Mouse (Mus musculus): ENCODE results near the gene Lck. TPM values are rescaled to one million over a fixed set of nuclear protein-coding genes. Genes with fewer than 3 reads are reported as not detected.
A peak's percentile ranks its signal among the peaks of the same experiment; 100 is the strongest.

Lck gene
- polyA plus RNA-seq, 1 experiment: 109 TPM

- WGBS: 58% methylated on average over 6 of the region's 6 CpGs
- Histone ChIP-seq H3K27ac (ENCODE audit: insufficient read depth, low read length) (peak overlapping the region; percentile 64), H3K4me1 (ENCODE audit: control insufficient read depth, insufficient read depth, insufficient read length) (peaks cover 17% of the 10 kb centered on the region; the same call in 1 of the 2 replicates), H3K27me3 (ENCODE audit: control insufficient read depth, insufficient read depth, low read length) (no peaks in the 10 kb centered on the region), H3K4me3 (ENCODE audit: extremely low read depth, insufficient read depth, insufficient read length) (0 out of 2 replicates have a peak overlapping the region, but pooled peaks have one; percentile 11), H3K36me3 (ENCODE audit: control insufficient read depth, insufficient read depth, low read length) (no peaks in the 10 kb centered on the region)
- TF ChIP-seq POLR2A (IDR thresholded peaks at IDR 0.05; ENCODE audit: low read depth, low read length) (no peak), CTCF (IDR thresholded peaks at IDR 0.05; ENCODE audit: extremely low read depth, insufficient read depth, insufficient read length, insufficient replicate concordance) (no peak)
- no peak for DNase-seq (ENCODE audit: low read depth in 1 of 2, low spot score in 2 of 2)
These were observed 3.4 kb downstream of the Lck start for GRCm38 (mm10) chr4:129570028-129570427.

- DNase-seq (ENCODE audit: low read depth in 1 of 2, low spot score in 2 of 2): no peak
- 86% methylated on average over 7 of the region's 7 CpGs for WGBS
- TF ChIP-seq POLR2A (IDR thresholded peaks at IDR 0.05; ENCODE audit: low read depth, low read length) (no peak), CTCF (IDR thresholded peaks at IDR 0.05; ENCODE audit: extremely low read depth, insufficient read depth, insufficient read length, insufficient replicate concordance) (no peak)
- Histone ChIP-seq H3K4me1 (ENCODE audit: control insufficient read depth, insufficient read depth, insufficient read length) (peaks cover 5% of the 10 kb centered on the region; the same call in 1 of the 2 replicates), H3K27me3 (ENCODE audit: control insufficient read depth, insufficient read depth, low read length) (no peaks in the 10 kb centered on the region), H3K27ac (ENCODE audit: insufficient read depth, low read length) (no peak overlapping the region), H3K4me3 (ENCODE audit: extremely low read depth, insufficient read depth, insufficient read length) (no peak overlapping the region), H3K36me3 (ENCODE audit: control insufficient read depth, insufficient read depth, low read length) (no peaks in the 10 kb centered on the region)
These were observed 5.1 kb downstream of the Lck start for GRCm38 (mm10) chr4:129568366-129568765.

- no peak overlapping the region for H3K4me3 ChIP-seq (ENCODE audit: extremely low read depth, insufficient read depth, insufficient read length)
- WGBS: 72% methylated on average over 6 of the region's 6 CpGs
- H3K4me1 ChIP-seq (ENCODE audit: control insufficient read depth, insufficient read depth, insufficient read length): no peaks in the 10 kb centered on the region; the same call in 1 of the 2 replicates
These were observed 8.3 kb downstream of the Lck start for GRCm38 (mm10) chr4:129565139-129565538.

GRCm38 (mm10) chr4:129563718-129564117 lies 9.7 kb downstream of the Lck start:
- H3K27me3 ChIP-seq (ENCODE audit: control insufficient read depth, insufficient read depth, low read length): no peaks in the 10 kb centered on the region
- H3K4me3 ChIP-seq (ENCODE audit: extremely low read depth, insufficient read depth, insufficient read length): no peak overlapping the region
- DNase-seq (ENCODE audit: low read depth in 1 of 2, low spot score in 2 of 2): no peak
- H3K4me1 ChIP-seq (ENCODE audit: control insufficient read depth, insufficient read depth, insufficient read length): no peaks in the 10 kb centered on the region; the same call in 1 of the 2 replicates
- no peaks in the 10 kb centered on the region for H3K36me3 ChIP-seq (ENCODE audit: control insufficient read depth, insufficient read depth, low read length)
- TF ChIP-seq CTCF (IDR thresholded peaks at IDR 0.05; ENCODE audit: extremely low read depth, insufficient read depth, insufficient read length, insufficient replicate concordance) (no peak), POLR2A (IDR thresholded peaks at IDR 0.05; ENCODE audit: low read depth, low read length) (no peak)
- WGBS: 92% methylated on average over 8 of the region's 8 CpGs
- H3K27ac ChIP-seq (ENCODE audit: insufficient read depth, low read length): no peak overlapping the region

More at GRCm38 (mm10) chr4:129565139-129565538, 8.3 kb downstream of the Lck start:
- no peaks in the 10 kb centered on the region for H3K36me3 ChIP-seq (ENCODE audit: control insufficient read depth, insufficient read depth, low read length)
- no peaks in the 10 kb centered on the region for H3K27me3 ChIP-seq (ENCODE audit: control insufficient read depth, insufficient read depth, low read length)
- TF ChIP-seq CTCF (IDR thresholded peaks at IDR 0.05; ENCODE audit: extremely low read depth, insufficient read depth, insufficient read length, insufficient replicate concordance): no peak
- no peak for TF ChIP-seq POLR2A (IDR thresholded peaks at IDR 0.05; ENCODE audit: low read depth, low read length)
- no peak for DNase-seq (ENCODE audit: low read depth in 1 of 2, low spot score in 2 of 2)
- H3K27ac ChIP-seq (ENCODE audit: insufficient read depth, low read length): no peak overlapping the region

GRCm38 (mm10) chr4:129561184-129561583 lies 12.3 kb downstream of the Lck start:
- H3K4me3 ChIP-seq (ENCODE audit: extremely low read depth, insufficient read depth, insufficient read length): no peak overlapping the region
- no peak overlapping the region for H3K27ac ChIP-seq (ENCODE audit: insufficient read depth, low read length)
- WGBS: 79% methylated on average over 5 of the region's 5 CpGs
- TF ChIP-seq CTCF (IDR thresholded peaks at IDR 0.05; ENCODE audit: extremely low read depth, insufficient read depth, insufficient read length, insufficient replicate concordance): no peak
- no peak for TF ChIP-seq POLR2A (IDR thresholded peaks at IDR 0.05; ENCODE audit: low read depth, low read length)
- H3K27me3 ChIP-seq (ENCODE audit: control insufficient read depth, insufficient read depth, low read length): no peaks in the 10 kb centered on the region
- H3K4me1 ChIP-seq (ENCODE audit: control insufficient read depth, insufficient read depth, insufficient read length): peaks cover 18% of the 10 kb centered on the region; the same call in 1 of the 2 replicates
- DNase-seq (ENCODE audit: low read depth in 1 of 2, low spot score in 2 of 2): no peak
- no peaks in the 10 kb centered on the region for H3K36me3 ChIP-seq (ENCODE audit: control insufficient read depth, insufficient read depth, low read length)

- Histone ChIP-seq H3K36me3 (ENCODE audit: control insufficient read depth, insufficient read depth, low read length) (no peaks in the 10 kb centered on the region), H3K27ac (ENCODE audit: insufficient read depth, low read length) (peak overlapping the region; percentile 90), H3K4me1 (ENCODE audit: control insufficient read depth, insufficient read depth, insufficient read length) (peaks cover 24% of the 10 kb centered on the region; the same call in 1 of the 2 replicates), H3K4me3 (ENCODE audit: extremely low read depth, insufficient read depth, insufficient read length) (peak overlapping the region; percentile 25; the same call in 1 of the 2 replicates), H3K27me3 (ENCODE audit: control insufficient read depth, insufficient read depth, low read length) (no peaks in the 10 kb centered on the region)
- TF ChIP-seq POLR2A (IDR thresholded peaks at IDR 0.05; ENCODE audit: low read depth, low read length): no peak
- TF ChIP-seq CTCF (IDR thresholded peaks at IDR 0.05; ENCODE audit: extremely low read depth, insufficient read depth, insufficient read length, insufficient replicate concordance): no peak
- whole genome bisulfite sequencing: 21% methylated on average over 12 of the region's 12 CpGs
- DNase-seq (ENCODE audit: low read depth in 1 of 2, low spot score in 2 of 2): peak; percentile 49 to 66
These were observed 15.0 kb downstream of the Lck start for GRCm38 (mm10) chr4:129558321-129558955.

- peak overlapping the region; percentile 60 for H3K27ac ChIP-seq (ENCODE audit: insufficient read depth, low read length)
- WGBS: 79% methylated on average over 9 of the region's 9 CpGs
- no peak overlapping the region for H3K4me3 ChIP-seq (ENCODE audit: extremely low read depth, insufficient read depth, insufficient read length)
- H3K36me3 ChIP-seq (ENCODE audit: control insufficient read depth, insufficient read depth, low read length): no peaks in the 10 kb centered on the region
- TF ChIP-seq POLR2A (IDR thresholded peaks at IDR 0.05; ENCODE audit: low read depth, low read length): no peak
- no peak for TF ChIP-seq CTCF (IDR thresholded peaks at IDR 0.05; ENCODE audit: extremely low read depth, insufficient read depth, insufficient read length, insufficient replicate concordance)
- H3K27me3 ChIP-seq (ENCODE audit: control insufficient read depth, insufficient read depth, low read length): no peaks in the 10 kb centered on the region
- H3K4me1 ChIP-seq (ENCODE audit: control insufficient read depth, insufficient read depth, insufficient read length): peaks cover 24% of the 10 kb centered on the region; the same call in 1 of the 2 replicates
- DNase-seq (ENCODE audit: low read depth in 1 of 2, low spot score in 2 of 2): no peak
These were observed 16.1 kb downstream of the Lck start for GRCm38 (mm10) chr4:129557256-129557808.

Data from spleen, adult 2 months (tissue).